Mouse (Mus musculus) thymus, adult 2 months (tissue): ENCODE data around the gene Dnajb5.

Experiments
- CTCF ChIP-seq: fragments of 200-500 bp; IDR thresholded peaks from 2 replicates; pipeline ENCODE4 v1.5.1; 2012; ENCODE audit warnings: mild to moderate bottlenecking, control low read depth, low read length, moderate library complexity, borderline replicate concordance; ENCODE audit not compliant: control insufficient read depth, poor library complexity, insufficient read depth; ENCODE audit errors: extremely low read depth
- POLR2A ChIP-seq: fragments of 200-500 bp; IDR thresholded peaks from 2 replicates; pipeline ENCODE4 v1.6.1; 2012; ENCODE audit warnings: mild to moderate bottlenecking, low read length, control low read depth, moderate library complexity; ENCODE audit not compliant: control insufficient read depth, poor library complexity, insufficient read depth; ENCODE audit errors: extremely low read depth

DNA sequence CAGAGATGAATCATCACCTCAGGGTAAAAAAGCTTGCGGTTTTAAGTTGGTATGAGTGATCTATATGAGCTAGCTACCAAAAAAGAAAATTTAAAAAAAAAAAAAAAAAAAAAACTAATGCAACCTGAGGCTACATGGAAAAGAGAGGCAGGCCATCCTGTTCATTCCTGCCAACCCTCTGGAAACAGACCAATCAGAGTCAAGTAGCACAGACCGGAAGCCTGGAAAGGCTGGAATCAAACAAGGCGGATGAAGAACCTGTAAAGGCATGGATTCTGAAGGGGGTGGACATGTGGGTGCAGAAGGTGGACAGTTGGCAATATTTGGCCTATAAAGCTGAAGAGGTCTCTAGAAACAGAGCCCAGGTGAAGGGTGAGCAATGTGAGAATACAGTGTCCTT lies 4.2 kb upstream of the Dnajb5 start:
- TF ChIP-seq CTCF (no peak), POLR2A (no peak)
